Mouse (Mus musculus) 3T3-L1 (cell line): Measurements from ENCODE around the gene Klhdc8a.

Source experiments
- DNase-seq: peaks from one replicate; pipeline ENCODE4 v3.0.0-alpha.2; 2015; ENCODE audit warnings: low read depth, low spot score

Gene Klhdc8a

GRCm38 (mm10) chr1:132298425-132298800, at the start of gene Klhdc8a:
Gene Klhdc8a (plus strand): TSS chr1:132298626.
- peak; percentile 62 for DNase-seq

- DNase-seq, result peak; percentile 28
These were observed 44.0 kb upstream of the Klhdc8a start for GRCm38 (mm10) chr1:132254467-132254866.

- DNase-seq, result no peak
These were observed 38.1 kb upstream of the Klhdc8a start for GRCm38 (mm10) chr1:132260331-132260730.

- DNase-seq, result peak; percentile 11
These were observed 37.4 kb upstream of the Klhdc8a start for GRCm38 (mm10) chr1:132261058-132261457.

- DNase-seq, result no peak
These were observed 34.8 kb upstream of the Klhdc8a start for GRCm38 (mm10) chr1:132263618-132264017.

GRCm38 (mm10) chr1:132264577-132264976, 33.8 kb upstream of the Klhdc8a start:
- DNase-seq, result peak; percentile 91

GRCm38 (mm10) chr1:132265211-132265859, 33.1 kb upstream of the Klhdc8a start:
- peak; percentile 51 for DNase-seq

GRCm38 (mm10) chr1:132265936-132266335, 32.5 kb upstream of the Klhdc8a start:
- DNase-seq, result no peak

- peak; percentile 17 for DNase-seq
These were observed 31.5 kb upstream of the Klhdc8a start for GRCm38 (mm10) chr1:132266791-132267557.

- no peak for DNase-seq
These were observed 30.5 kb upstream of the Klhdc8a start for GRCm38 (mm10) chr1:132267959-132268358.

GRCm38 (mm10) chr1:132268418-132269060, 29.9 kb upstream of the Klhdc8a start:
- DNase-seq, result no peak

GRCm38 (mm10) chr1:132271237-132271636, 27.2 kb upstream of the Klhdc8a start:
- DNase-seq, result no peak

GRCm38 (mm10) chr1:132276694-132277093, 21.7 kb upstream of the Klhdc8a start:
- DNase-seq, result no peak

- no peak for DNase-seq
These were observed 21.3 kb upstream of the Klhdc8a start for GRCm38 (mm10) chr1:132277124-132277523.

- DNase-seq, result peak; percentile 66
These were observed 17.8 kb upstream of the Klhdc8a start for GRCm38 (mm10) chr1:132280636-132281035.

- peak; percentile 27 for DNase-seq
These were observed 16.8 kb upstream of the Klhdc8a start for GRCm38 (mm10) chr1:132281523-132282176.

- DNase-seq, result no peak
These were observed 16.3 kb upstream of the Klhdc8a start for GRCm38 (mm10) chr1:132282177-132282536.

GRCm38 (mm10) chr1:132283018-132283417, 15.4 kb upstream of the Klhdc8a start:
- no peak for DNase-seq

- DNase-seq, result peak; percentile 62
These were observed 11.7 kb upstream of the Klhdc8a start for GRCm38 (mm10) chr1:132286735-132287134.

- peak; percentile 53 for DNase-seq
These were observed 11.0 kb upstream of the Klhdc8a start for GRCm38 (mm10) chr1:132287445-132287844.

- DNase-seq, result peak; percentile 94
These were observed 10.4 kb upstream of the Klhdc8a start for GRCm38 (mm10) chr1:132287991-132288451.

- DNase-seq, result no peak
These were observed 8.5 kb upstream of the Klhdc8a start for GRCm38 (mm10) chr1:132289965-132290364.
